Mouse (Mus musculus): ENCODE results near the gene Smim24. TPM values are rescaled to one million over a fixed set of nuclear protein-coding genes. Genes with fewer than 3 reads are reported as not detected.

The Smim24 gene
- polyA plus RNA-seq, 1 experiment, result 3,612 TPM

DNA sequence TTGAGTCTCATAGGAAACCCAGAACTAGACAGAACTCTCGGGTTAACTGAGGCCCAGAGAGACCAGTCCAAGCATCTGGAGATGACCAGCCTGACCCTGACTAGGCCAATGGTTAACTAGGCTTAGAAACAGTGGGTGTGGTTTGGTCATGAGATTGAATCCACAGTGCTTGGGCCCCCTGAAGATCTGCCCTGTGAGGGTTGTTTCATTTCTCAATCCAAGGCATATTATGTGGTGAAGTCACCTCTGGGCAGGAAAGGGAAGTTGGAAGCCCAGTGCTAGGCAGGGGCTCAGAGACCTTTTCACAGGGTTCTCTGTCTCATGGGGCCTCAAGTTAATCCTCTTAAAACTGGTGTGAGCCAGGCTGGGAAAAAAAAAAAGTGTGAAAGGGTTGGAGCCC is 34.0 kb upstream of the Smim24 start:
- no peaks in the 10 kb centered on the region for H3K36me3 ChIP-seq (ENCODE audit: control insufficient read depth, insufficient read depth, low read length)
- no peaks in the 10 kb centered on the region for H3K27me3 ChIP-seq (ENCODE audit: control insufficient read depth, insufficient read depth, low read length)
- H3K4me1 ChIP-seq (ENCODE audit: control insufficient read depth, insufficient read depth, low read length), result peaks cover 36% of the 10 kb centered on the region
- TF ChIP-seq POLR2A (IDR thresholded peaks at IDR 0.05; ENCODE audit: control insufficient read depth, low read depth, low read length) (no peak), CTCF (IDR thresholded peaks at IDR 0.05; ENCODE audit: control insufficient read depth, insufficient read depth, insufficient replicate concordance, low read depth, low read length) (no peak)
- no peak overlapping the region for H3K27ac ChIP-seq (ENCODE audit: control insufficient read depth, insufficient read depth, low read depth, low read length)
- H3K4me3 ChIP-seq (ENCODE audit: control insufficient read depth, low read depth, low read length), result peak overlapping the region; percentile 98

DNA sequence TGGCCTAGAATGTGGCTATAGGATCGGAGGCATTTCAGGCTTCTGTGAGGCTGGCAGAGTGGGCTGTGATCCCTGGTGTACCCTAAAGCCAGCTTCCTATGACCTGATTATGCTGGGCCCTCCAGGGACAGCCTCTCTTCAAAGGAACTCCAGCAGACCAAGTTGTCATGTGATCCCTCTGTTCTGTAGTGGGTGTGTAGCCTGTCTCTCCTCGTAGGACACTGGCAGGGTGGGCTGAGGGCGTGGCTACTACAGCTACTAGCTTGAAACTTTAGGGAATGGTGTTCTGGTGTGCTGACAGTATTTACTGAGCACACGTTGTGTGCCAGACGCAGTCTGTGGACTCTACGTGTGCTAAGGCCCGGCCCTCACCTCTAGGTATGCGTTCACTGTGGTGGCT is 32.1 kb upstream of the Smim24 start:
- Histone ChIP-seq H3K4me3 (ENCODE audit: control insufficient read depth, low read depth, low read length) (no peak overlapping the region), H3K27me3 (ENCODE audit: control insufficient read depth, insufficient read depth, low read length) (no peaks in the 10 kb centered on the region), H3K4me1 (ENCODE audit: control insufficient read depth, insufficient read depth, low read length) (peaks cover 41% of the 10 kb centered on the region), H3K36me3 (ENCODE audit: control insufficient read depth, insufficient read depth, low read length) (no peaks in the 10 kb centered on the region), H3K27ac (ENCODE audit: control insufficient read depth, insufficient read depth, low read depth, low read length) (no peak overlapping the region)
- TF ChIP-seq CTCF (IDR thresholded peaks at IDR 0.05; ENCODE audit: control insufficient read depth, insufficient read depth, insufficient replicate concordance, low read depth, low read length) (no peak), POLR2A (IDR thresholded peaks at IDR 0.05; ENCODE audit: control insufficient read depth, low read depth, low read length) (no peak)

DNA sequence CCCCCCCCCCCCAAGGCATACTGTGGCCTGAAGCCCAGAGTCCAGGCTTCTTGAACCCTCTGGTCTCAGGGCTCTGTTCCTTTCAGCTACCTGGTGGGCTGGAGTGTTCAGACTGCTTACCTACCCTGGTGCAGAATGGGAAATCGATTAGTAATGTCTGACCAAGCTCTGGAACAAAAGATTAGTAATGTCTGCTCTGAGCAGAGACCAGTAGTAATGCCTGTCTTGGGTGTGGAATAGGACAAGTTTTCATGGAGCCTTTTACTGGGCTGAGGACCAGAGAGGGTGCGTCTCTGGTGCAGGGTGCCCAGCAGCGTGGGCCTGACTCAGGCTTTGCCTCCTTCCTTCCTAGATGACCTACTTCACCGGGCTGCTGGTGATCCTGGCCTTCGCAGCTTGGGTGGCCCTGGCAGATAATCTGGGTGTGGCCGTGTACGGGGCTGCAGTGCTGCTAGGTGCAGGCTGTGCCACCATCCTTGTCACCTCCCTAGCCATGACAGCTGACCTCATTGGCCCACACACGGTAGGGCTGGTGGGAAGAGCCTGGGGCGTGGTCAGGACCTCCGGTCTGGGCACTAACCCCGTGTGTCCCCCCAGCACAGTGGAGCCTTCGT is 30.4 kb upstream of the Smim24 start:
- no peak for TF ChIP-seq CTCF (IDR thresholded peaks at IDR 0.05; ENCODE audit: control insufficient read depth, insufficient read depth, insufficient replicate concordance, low read depth, low read length)
- no peak for TF ChIP-seq POLR2A (IDR thresholded peaks at IDR 0.05; ENCODE audit: control insufficient read depth, low read depth, low read length)
- H3K4me1 ChIP-seq (ENCODE audit: control insufficient read depth, insufficient read depth, low read length), result peaks cover 28% of the 10 kb centered on the region
- no peaks in the 10 kb centered on the region for H3K27me3 ChIP-seq (ENCODE audit: control insufficient read depth, insufficient read depth, low read length)

DNA sequence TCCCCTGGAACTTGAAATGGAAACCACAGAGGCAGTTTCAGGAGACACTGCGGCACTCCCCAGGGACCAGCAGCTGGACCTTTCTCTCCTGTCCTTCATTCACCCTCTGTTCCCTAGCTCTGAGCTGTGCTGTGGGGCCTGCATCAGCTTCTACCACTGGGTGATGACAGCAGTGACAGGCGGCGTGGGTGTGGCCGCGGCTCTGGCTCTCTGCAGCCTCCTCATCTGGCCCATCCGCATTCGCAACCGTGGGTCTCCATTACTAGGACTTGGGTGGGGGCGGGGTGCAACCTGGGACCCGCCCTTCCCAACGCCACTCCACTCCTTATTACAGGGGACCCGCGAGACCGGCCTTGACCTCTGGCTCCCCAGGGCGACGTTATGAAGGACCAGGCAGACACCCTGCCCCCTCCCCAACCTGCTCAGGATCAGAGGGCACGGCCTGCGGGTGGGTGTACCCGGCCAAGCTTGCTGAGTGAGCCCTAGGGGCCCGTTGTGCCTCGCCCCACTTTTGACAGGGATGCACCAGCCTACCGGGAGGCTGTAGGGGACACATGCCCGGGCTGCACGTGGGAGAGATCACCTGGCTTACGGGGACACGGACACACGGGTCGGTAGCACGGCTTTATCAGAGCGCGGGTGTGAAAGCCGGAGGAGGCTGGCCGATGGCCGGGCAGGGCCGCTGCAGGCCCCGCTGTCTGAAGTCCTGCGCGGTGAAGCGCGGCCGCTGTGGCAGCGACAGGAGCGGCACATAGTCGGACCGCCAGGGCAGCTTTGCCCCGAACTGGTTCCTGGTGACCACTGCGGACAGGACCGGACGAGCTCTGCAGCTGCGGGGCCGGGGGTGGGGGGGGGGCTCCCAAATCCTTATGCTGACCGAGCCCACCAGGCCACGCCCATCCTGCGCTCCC is 29.2 kb upstream of the Smim24 start:
- H3K27me3 ChIP-seq (ENCODE audit: control insufficient read depth, insufficient read depth, low read length), result no peaks in the 10 kb centered on the region
- no peaks in the 10 kb centered on the region for H3K36me3 ChIP-seq (ENCODE audit: control insufficient read depth, insufficient read depth, low read length)
- H3K4me3 ChIP-seq (ENCODE audit: control insufficient read depth, low read depth, low read length), result peak overlapping the region; percentile 83
- H3K4me1 ChIP-seq (ENCODE audit: control insufficient read depth, insufficient read depth, low read length), result peaks cover 19% of the 10 kb centered on the region
- no peak for TF ChIP-seq CTCF (IDR thresholded peaks at IDR 0.05; ENCODE audit: control insufficient read depth, insufficient read depth, insufficient replicate concordance, low read depth, low read length)
- no peak for TF ChIP-seq POLR2A (IDR thresholded peaks at IDR 0.05; ENCODE audit: control insufficient read depth, low read depth, low read length)
- H3K27ac ChIP-seq (ENCODE audit: control insufficient read depth, insufficient read depth, low read depth, low read length), result peak overlapping the region; percentile 32; the same call in 1 of the 2 replicates

More for the DNA sequence above, 30.4 kb upstream of the Smim24 start:
- Histone ChIP-seq H3K36me3 (ENCODE audit: control insufficient read depth, insufficient read depth, low read length) (no peaks in the 10 kb centered on the region), H3K27ac (ENCODE audit: control insufficient read depth, insufficient read depth, low read depth, low read length) (no peak overlapping the region), H3K4me3 (ENCODE audit: control insufficient read depth, low read depth, low read length) (peak overlapping the region; percentile 83)

DNA sequence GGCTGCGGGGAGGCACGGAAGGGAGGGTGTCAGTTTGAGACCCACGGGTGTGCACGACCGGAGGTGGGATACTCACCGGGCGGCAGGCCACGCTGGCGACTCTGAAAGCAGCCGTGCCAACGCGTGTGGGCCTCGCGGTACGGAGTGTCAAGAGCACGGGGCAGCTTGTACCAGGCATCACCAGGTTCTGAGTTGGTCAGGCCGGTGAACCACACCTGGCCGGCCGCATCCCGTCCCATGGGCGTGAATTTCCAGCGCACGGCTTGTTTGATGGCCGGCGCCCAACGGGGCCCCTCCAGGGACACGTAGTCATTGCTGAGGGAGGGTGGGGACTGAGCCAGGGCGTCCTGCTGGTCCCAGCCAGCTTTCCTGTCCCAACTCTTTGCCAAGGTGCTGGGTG is 28.2 kb upstream of the Smim24 start:
- Histone ChIP-seq H3K4me3 (ENCODE audit: control insufficient read depth, low read depth, low read length) (peak overlapping the region; percentile 83), H3K27ac (ENCODE audit: control insufficient read depth, insufficient read depth, low read depth, low read length) (peak overlapping the region; percentile 85), H3K4me1 (ENCODE audit: control insufficient read depth, insufficient read depth, low read length) (peaks cover 19% of the 10 kb centered on the region), H3K36me3 (ENCODE audit: control insufficient read depth, insufficient read depth, low read length) (no peaks in the 10 kb centered on the region), H3K27me3 (ENCODE audit: control insufficient read depth, insufficient read depth, low read length) (no peaks in the 10 kb centered on the region)
- TF ChIP-seq POLR2A (IDR thresholded peaks at IDR 0.05; ENCODE audit: control insufficient read depth, low read depth, low read length), result no peak; the same call in 1 of the 2 replicates
- no peak for TF ChIP-seq CTCF (IDR thresholded peaks at IDR 0.05; ENCODE audit: control insufficient read depth, insufficient read depth, insufficient replicate concordance, low read depth, low read length)

DNA sequence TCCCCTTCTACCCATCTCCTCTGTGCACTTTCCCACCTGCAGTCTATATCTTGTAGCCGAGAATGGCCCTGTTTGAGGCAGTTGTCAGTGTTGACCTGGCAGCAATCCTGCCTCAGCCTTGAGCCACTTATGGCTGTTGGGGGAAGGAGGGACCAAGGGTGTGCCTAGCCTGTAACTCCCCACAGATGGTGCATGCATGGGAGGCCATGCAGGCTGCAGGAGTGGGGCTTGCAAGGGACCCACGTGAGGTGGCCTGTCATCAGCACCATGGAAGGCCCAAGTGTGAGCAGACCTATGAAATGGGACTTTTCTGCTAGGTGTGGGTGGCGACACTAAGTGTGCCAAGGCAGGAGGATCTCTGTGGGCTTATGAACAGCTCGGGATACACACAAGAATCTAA is 27.8 kb upstream of the Smim24 start:
- peak overlapping the region; percentile 83 for H3K4me3 ChIP-seq (ENCODE audit: control insufficient read depth, low read depth, low read length)
- peaks cover 19% of the 10 kb centered on the region for H3K4me1 ChIP-seq (ENCODE audit: control insufficient read depth, insufficient read depth, low read length)
- TF ChIP-seq POLR2A (IDR thresholded peaks at IDR 0.05; ENCODE audit: control insufficient read depth, low read depth, low read length), result no peak; the same call in 1 of the 2 replicates
- no peak for TF ChIP-seq CTCF (IDR thresholded peaks at IDR 0.05; ENCODE audit: control insufficient read depth, insufficient read depth, insufficient replicate concordance, low read depth, low read length)
- peak overlapping the region; percentile 85 for H3K27ac ChIP-seq (ENCODE audit: control insufficient read depth, insufficient read depth, low read depth, low read length)
- no peaks in the 10 kb centered on the region for H3K27me3 ChIP-seq (ENCODE audit: control insufficient read depth, insufficient read depth, low read length)
- no peaks in the 10 kb centered on the region for H3K36me3 ChIP-seq (ENCODE audit: control insufficient read depth, insufficient read depth, low read length)
